8 mouse cellular contexts compared by ENCODE assay signal in genomic region chr13:28957765-28958164, GRCm38 (mm10). TPM values are rescaled to one million over a fixed set of nuclear protein-coding genes. Genes with fewer than 3 reads are reported as not detected.
DNase-seq lines count a peak whose midpoint lies in the region; ATAC-seq and TF ChIP-seq lines count a peak whose summit lies in the region.

No protein-coding gene starts in this region.

- no peaks in the 10 kb centered on the region for H3K9me3 ChIP-seq in intestine, embryonic 15.5 days
- H3K9me3 ChIP-seq in limb, embryonic 10.5 days (replicated peaks) = no peaks in the 10 kb centered on the region; the same call in 1 of the 2 replicates
- no peaks in the 10 kb centered on the region for H3K9me3 ChIP-seq in midbrain, embryonic 12.5 days

- no peaks in the 10 kb centered on the region for H3K36me3 ChIP-seq in intestine, embryonic 15.5 days
- H3K36me3 ChIP-seq in limb, embryonic 10.5 days = no peaks in the 10 kb centered on the region
- no peaks in the 10 kb centered on the region for H3K36me3 ChIP-seq in midbrain, embryonic 12.5 days
- H3K36me3 ChIP-seq in small intestine, adult 2 months (ENCODE audit: control insufficient read depth, insufficient read depth, low read length) = no peaks in the 10 kb centered on the region

- whole genome bisulfite sequencing in intestine, embryonic 15.5 days = 2% methylated on average over 16 of the region's 16 CpGs
- 3% methylated on average over 16 of the region's 16 CpGs for WGBS in limb, embryonic 10.5 days
- 5% methylated on average over 16 of the region's 16 CpGs for WGBS in midbrain, embryonic 12.5 days
- 1% methylated on average over 16 of the region's 16 CpGs for WGBS in small intestine, adult 2 months

- peak overlapping the region; percentile 59 for H3K4me3 ChIP-seq in intestine, embryonic 15.5 days (replicated peaks)
- peak overlapping the region; percentile 72 for H3K4me3 ChIP-seq in limb, embryonic 10.5 days
- H3K4me3 ChIP-seq in midbrain, embryonic 12.5 days = peak overlapping the region; percentile 49
- peak overlapping the region; percentile 60 for H3K4me3 ChIP-seq in small intestine, adult 2 months (ENCODE audit: low read depth, low read length)

- H3K27ac ChIP-seq in intestine, embryonic 15.5 days = peak overlapping the region; percentile 95
- peak overlapping the region; percentile 87 for H3K27ac ChIP-seq in limb, embryonic 10.5 days
- peak overlapping the region; percentile 98 for H3K27ac ChIP-seq in midbrain, embryonic 12.5 days (replicated peaks)
- H3K27ac ChIP-seq in small intestine, adult 2 months (ENCODE audit: insufficient read depth, low read depth, low read length) = peak overlapping the region; percentile 92; the same call in 1 of the 2 replicates

- ATAC-seq in intestine, embryonic 15.5 days = peak; percentile 64
- peak; percentile 54 for ATAC-seq in midbrain, embryonic 12.5 days (ENCODE audit: low FRiP score, low read depth)
- ATAC-seq in inflammation-experienced regulatory T-cells, adult 6 months = no peak

- peak; percentile 94 for TF ChIP-seq CTCF in small intestine, adult 2 months (IDR thresholded peaks at IDR 0.05; ENCODE audit: extremely low read depth, insufficient read length, insufficient replicate concordance, low read depth, low read length)

- 0 out of 2 replicates have a peak, but pooled peaks cover 4% of the 10 kb centered on the region for H3K4me1 ChIP-seq in intestine, embryonic 15.5 days (replicated peaks)
- peaks cover 38% of the 10 kb centered on the region for H3K4me1 ChIP-seq in limb, embryonic 10.5 days
- H3K4me1 ChIP-seq in midbrain, embryonic 12.5 days = peaks cover 22% of the 10 kb centered on the region; the same call in 1 of the 2 replicates
- peaks cover 7% of the 10 kb centered on the region for H3K4me1 ChIP-seq in small intestine, adult 2 months (ENCODE audit: control insufficient read depth, insufficient read depth, insufficient read length, low read length)

- no peak for TF ChIP-seq POLR2A in small intestine, adult 2 months (IDR thresholded peaks at IDR 0.05; ENCODE audit: low read depth, low read length)

- intact Hi-C loops in gastrocnemius, postnatal 14 days (cut with DNase I; ENCODE audit: low total_unique reads) = loop anchor here (2.0 to 10.0 kb wide), 3 partner anchors 543 to 873 kb away; no protein-coding TSS in a partner anchor

- DNase-seq in adrenal gland, adult 2 months = peak; percentile 96
- DNase-seq in embryo, embryonic 10 days (ENCODE audit: low spot score) = peak; percentile 98
- peak; percentile 97 for DNase-seq in gastrocnemius, postnatal 14 days
- peak; percentile 95 for DNase-seq in limb, embryonic 10.5 days (ENCODE audit: low spot score)

- H3K4me2 ChIP-seq in intestine, embryonic 15.5 days (replicated peaks) = peak overlapping the region; percentile 95
- peak overlapping the region; percentile 89 for H3K4me2 ChIP-seq in midbrain, embryonic 12.5 days (replicated peaks)

- H3K9ac ChIP-seq in intestine, embryonic 15.5 days = peak overlapping the region; percentile 69
- H3K9ac ChIP-seq in midbrain, embryonic 12.5 days (replicated peaks) = peak overlapping the region; percentile 76

- H3K27me3 ChIP-seq in intestine, embryonic 15.5 days (replicated peaks) = no peaks in the 10 kb centered on the region
- 0 out of 2 replicates have a peak, but pooled peaks cover 4% of the 10 kb centered on the region for H3K27me3 ChIP-seq in limb, embryonic 10.5 days (ENCODE audit: low read depth, poor library complexity, severe bottlenecking)
- H3K27me3 ChIP-seq in midbrain, embryonic 12.5 days = no peaks in the 10 kb centered on the region
- no peaks in the 10 kb centered on the region for H3K27me3 ChIP-seq in small intestine, adult 2 months (ENCODE audit: control insufficient read depth, insufficient read depth, low read length)

RNA-seq across cellular contexts. Expression of gene Sox4, which starts 4.3 kb away (rescaled TPM):
- 10 to 100 TPM; 14.3 to 27.9 TPM for total RNA-seq in adrenal gland, adult 2 months (2021)
- 39.9 and 45.9 TPM in 2 replicates for polyA plus RNA-seq in adrenal gland, adult 2 months (2012; rRNA removed)
- 10 to 100 TPM; 12.0 to 22.4 TPM for total RNA-seq in gastrocnemius, postnatal 14 days (2021)
- 32.2 and 38.7 TPM in 2 replicates for polyA plus RNA-seq in intestine, embryonic 15.5 days (2015; fragmentation: Nextera tagmentation; extraction: Ambion mirVana)
- 53.9 and 72.0 TPM in 2 replicates for polyA plus RNA-seq in limb, embryonic 10.5 days (2016; fragmentation: Nextera tagmentation; extraction: Ambion mirVana)
- polyA plus RNA-seq in midbrain, embryonic 12.5 days (2016; fragmentation: Nextera tagmentation; extraction: Ambion mirVana) = 263 and 303 TPM in 2 replicates
- polyA plus RNA-seq in small intestine, adult 2 months (2012; rRNA removed) = 9.6 and 20.5 TPM in 2 replicates
- polyA plus RNA-seq in inflammation-experienced regulatory T-cells, adult 6 months (2017; shearing (Covaris generic)) = under 1 TPM in 2 of 3 experiments, not detected in 1; 0.08 to 0.15 TPM
